In the genomic region with DNA sequence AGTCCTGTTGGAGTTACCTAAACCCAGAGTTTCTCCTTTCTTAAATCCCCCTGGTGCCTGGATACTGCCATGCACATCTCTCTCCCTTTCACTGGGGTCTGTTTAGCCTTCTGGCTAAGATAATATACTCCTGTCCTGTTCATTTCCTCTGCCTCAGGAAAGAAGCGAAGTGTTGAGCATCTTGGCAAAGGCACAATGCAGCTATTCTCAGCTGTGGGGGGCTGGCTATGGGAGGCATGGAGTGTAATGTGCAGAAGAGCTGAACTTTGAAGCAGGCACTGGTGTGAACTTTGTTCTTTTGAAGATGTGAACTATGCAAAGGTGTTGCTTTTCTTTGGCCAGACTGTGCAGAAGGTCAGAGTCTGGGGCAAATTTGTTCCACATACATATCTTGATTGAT, we compare ENCODE assay signal across 26 mouse cellular contexts.
A peak's percentile ranks its signal among the peaks of the same experiment; 100 is the strongest.
DNase-seq lines count a peak whose midpoint lies in the region; ATAC-seq and TF ChIP-seq lines count a peak whose summit lies in the region.
"Had no signal": no experiment of that assay in that cellular context is flagged by ENCODE, and none has a peak within 500 bp of the region (broad histone marks: within the 10 kb centered on the region; RNA-seq: fewer than 3 reads in every experiment).

No protein-coding gene starts in this region.

- WGBS in heart, embryonic 16.5 days: 23% methylated on average over 1 of the region's 1 CpGs
- 24% methylated on average over 1 of the region's 1 CpGs for WGBS in liver, adult 2 months
- WGBS in liver, embryonic 11.5 days: 63% methylated on average over 1 of the region's 1 CpGs

- peak; percentile 32; the same call in 1 of the 2 replicates for ATAC-seq in frontal cortex, adult (ENCODE audit: low TSS enrichment)
- 0 out of 2 replicates have a peak, but pooled peaks have one; percentile 18 for ATAC-seq in heart, embryonic 16.5 days (replicated peaks; ENCODE audit: extremely low read depth, insufficient read depth, low FRiP score)
- no peak for ATAC-seq in liver, embryonic 11.5 days (replicated peaks; ENCODE audit: low FRiP score)
- ATAC-seq in cerebellum, adult (ENCODE audit: insufficient number of reproducible peaks, low FRiP score, low TSS enrichment): no peak
- ATAC-seq: forebrain, embryonic 14.5 days; intestine, postnatal 0 days; Patski had no signal

- H3K36me3 ChIP-seq in heart, embryonic 16.5 days (ENCODE audit: control insufficient read depth, insufficient read depth): no peaks in the 10 kb centered on the region
- H3K36me3 ChIP-seq in liver, adult 2 months (ENCODE audit: control insufficient read depth, insufficient read depth, low read length): no peaks in the 10 kb centered on the region
- no peaks in the 10 kb centered on the region for H3K36me3 ChIP-seq in liver, embryonic 11.5 days (ENCODE audit: control insufficient read depth, insufficient read depth, low read length)
- H3K36me3 ChIP-seq: heart, embryonic 10.5 days; kidney, embryonic 15.5 days; limb, embryonic 10.5 days; limb, embryonic 15.5 days; midbrain, embryonic 10.5 days; neural tube, embryonic 12.5 days had no signal

- TF ChIP-seq CTCF in liver, adult 2 months (IDR thresholded peaks at IDR 0.05; ENCODE audit: low read depth, low read length): no peak

- H3K27ac ChIP-seq in heart, embryonic 16.5 days (ENCODE audit: low read length): peak overlapping the region; percentile 26
- H3K27ac ChIP-seq in liver, adult 2 months (replicated peaks; ENCODE audit: insufficient read depth, low read depth, low read length): no peak overlapping the region
- no peak overlapping the region for H3K27ac ChIP-seq in liver, embryonic 11.5 days (ENCODE audit: low read depth, low read length)
- H3K27ac ChIP-seq: heart, embryonic 10.5 days; hindbrain, embryonic 14.5 days; kidney, embryonic 15.5 days; limb, embryonic 10.5 days; limb, embryonic 15.5 days; midbrain, embryonic 10.5 days; neural tube, embryonic 12.5 days; stomach, postnatal 0 days had no signal

- H3K27me3 ChIP-seq in heart, embryonic 16.5 days (ENCODE audit: control insufficient read depth, insufficient read depth, low read length): no peaks in the 10 kb centered on the region
- no peaks in the 10 kb centered on the region for H3K27me3 ChIP-seq in liver, adult 2 months (ENCODE audit: control insufficient read depth, insufficient read depth, low read length)
- no peaks in the 10 kb centered on the region for H3K27me3 ChIP-seq in liver, embryonic 11.5 days (replicated peaks; ENCODE audit: control insufficient read depth, insufficient read depth, low read length)
- H3K27me3 ChIP-seq: kidney, embryonic 15.5 days; limb, embryonic 15.5 days; neural tube, embryonic 12.5 days; Patski had no signal

- H3K4me1 ChIP-seq in heart, embryonic 16.5 days (ENCODE audit: control insufficient read depth, insufficient read depth, low read length): peaks cover 27% of the 10 kb centered on the region
- peaks cover 9% of the 10 kb centered on the region for H3K4me1 ChIP-seq in liver, adult 2 months (ENCODE audit: control insufficient read depth, insufficient read depth, low read length)
- no peaks in the 10 kb centered on the region for H3K4me1 ChIP-seq in liver, embryonic 11.5 days (replicated peaks; ENCODE audit: control insufficient read depth, insufficient read depth, low read length)
- H3K4me1 ChIP-seq: limb, embryonic 10.5 days; limb, embryonic 15.5 days; midbrain, embryonic 10.5 days; neural tube, embryonic 12.5 days had no signal

- intact Hi-C loops in heart, postnatal 25 days (cut with DNase I): no loop called here

- DNase-seq in frontal cortex, postnatal 14 days (ENCODE audit: low spot score in 2 of 2): no peak
- no peak for DNase-seq in heart, postnatal 25 days (ENCODE audit: low spot score)
- DNase-seq in liver, adult 2 months (ENCODE audit: extremely low read depth, low read depth, low spot score): peak; percentile 81
- no peak for DNase-seq in liver, embryonic 11.5 days (ENCODE audit: low spot score)
- peak; percentile 46 for DNase-seq in brain, adult 2 months (ENCODE audit: low read depth, low spot score)
- DNase-seq: adrenal gland, postnatal 10 days; cerebellum, adult 11-12 months; gastrocnemius, postnatal 10 days; right cerebral cortex, postnatal 4 days; thymus, adult 18-20 months; thymus, postnatal 25 days had no signal

- TF ChIP-seq POLR2A in liver, adult 2 months (IDR thresholded peaks at IDR 0.05; ENCODE audit: extremely low read depth, insufficient read depth, low read length): no peak

- H3K4me3 ChIP-seq in heart, embryonic 16.5 days (ENCODE audit: low read length): no peak overlapping the region
- H3K4me3 ChIP-seq in liver, adult 2 months (ENCODE audit: insufficient read depth, low read depth, low read length): no peak overlapping the region
- H3K4me3 ChIP-seq in liver, embryonic 11.5 days (ENCODE audit: low read depth, low read length): no peak overlapping the region
- H3K4me3 ChIP-seq: heart, embryonic 10.5 days; kidney, embryonic 15.5 days; limb, embryonic 10.5 days; limb, embryonic 15.5 days; midbrain, embryonic 10.5 days; myocyte; neural tube, embryonic 12.5 days had no signal

- H3K4me2 ChIP-seq in heart, embryonic 16.5 days (ENCODE audit: low read depth, low read length): no peak overlapping the region
- no peak overlapping the region for H3K4me2 ChIP-seq in liver, embryonic 11.5 days
- H3K4me2 ChIP-seq: hindbrain, embryonic 14.5 days; kidney, embryonic 15.5 days; limb, embryonic 15.5 days; neural tube, embryonic 12.5 days had no signal

- no peaks in the 10 kb centered on the region for H3K79me2 ChIP-seq in liver, adult 2 months (ENCODE audit: control insufficient read depth, insufficient read depth, low read length)

- H3K9me3 ChIP-seq in heart, embryonic 16.5 days (replicated peaks; ENCODE audit: control insufficient read depth, low read length): peaks cover 3% of the 10 kb centered on the region; the same call in 1 of the 2 replicates
- H3K9me3 ChIP-seq in liver, embryonic 11.5 days (ENCODE audit: control insufficient read depth, low read length): no peaks in the 10 kb centered on the region
- H3K9me3 ChIP-seq: heart, embryonic 10.5 days; kidney, embryonic 15.5 days; limb, embryonic 10.5 days; limb, embryonic 15.5 days; midbrain, embryonic 10.5 days; neural tube, embryonic 12.5 days had no signal

- no peak overlapping the region for H3K9ac ChIP-seq in heart, embryonic 16.5 days (ENCODE audit: low read length)
- H3K9ac ChIP-seq in liver, adult 2 months (ENCODE audit: low read depth, low read length): no peak overlapping the region
- no peak overlapping the region for H3K9ac ChIP-seq in liver, embryonic 11.5 days (ENCODE audit: low read depth, low read length)
- H3K9ac ChIP-seq: hindbrain, embryonic 14.5 days; kidney, embryonic 15.5 days; limb, embryonic 15.5 days; neural tube, embryonic 12.5 days had no signal

Comparison
In these comparisons a context has a peak if more than half of its experiments do, and no peak if none do; other contexts are left out.
1. DNase-seq: peak in liver, adult 2 months (single experiment) and brain, adult 2 months (single experiment); none in frontal cortex, postnatal 14 days (0 of 2), heart, postnatal 25 days (single experiment) and liver, embryonic 11.5 days (single experiment).
2. ATAC-seq: peak in frontal cortex, adult (single experiment) and heart, embryonic 16.5 days (single experiment); none in liver, embryonic 11.5 days (single experiment) and cerebellum, adult (single experiment).